Mouse (Mus musculus) G1E (cell line): ENCODE results near the gene 1700042G07Rik. TPM values are rescaled to one million over a fixed set of nuclear protein-coding genes. Genes with fewer than 3 reads are reported as not detected.
A peak's percentile ranks its signal among the peaks of the same experiment; 100 is the strongest.

Source experiments
- ATAC-seq: 2 replicates; pipeline ENCODE4 v1.8.0; 2016; ENCODE audit warnings: mild to moderate bottlenecking; ENCODE audit not compliant: insufficient number of reproducible peaks, poor library complexity, low FRiP score, severe bottlenecking; ENCODE audit errors: extremely low read depth
- DNase-seq: peaks from one replicate; pipeline ENCODE4 v3.0.0; 2012; ENCODE audit warnings: low spot score
- H3K27me3 ChIP-seq: 2 replicates; pipeline ENCODE4 v1.6.1; 2012; ENCODE audit warnings: mild to moderate bottlenecking, low read length, inconsistent platforms; ENCODE audit not compliant: insufficient read depth
- H3K36me3 ChIP-seq: replicated peaks from 2 replicates; pipeline ENCODE3; 2012; ENCODE audit warnings: mild to moderate bottlenecking, inconsistent platforms
- H3K4me1 ChIP-seq: 2 replicates; pipeline ENCODE4 v1.6.1; 2012; ENCODE audit warnings: low read depth, low read length, inconsistent platforms, mixed read lengths; ENCODE audit not compliant: insufficient read depth
- H3K4me3 ChIP-seq: 2 replicates; pipeline ENCODE4 v1.5.1; 2012; ENCODE audit warnings: low read depth, mild to moderate bottlenecking, inconsistent platforms, low read length, moderate library complexity, mixed read lengths
- H3K9me3 ChIP-seq: replicated peaks from 2 replicates; pipeline ENCODE4 v1.6.1; 2012; ENCODE audit warnings: inconsistent platforms
- CTCF ChIP-seq: IDR thresholded peaks from 2 replicates; pipeline ENCODE4 v1.5.1; 2012; ENCODE audit warnings: low read depth, low read length, inconsistent platforms, mixed read lengths
- GATA1 ChIP-seq: IDR thresholded peaks from 2 replicates; pipeline ENCODE4 v1.6.1; 2012; ENCODE audit warnings: borderline replicate concordance, low read length, inconsistent platforms, mixed read lengths
- GATA2 ChIP-seq: IDR thresholded peaks from 2 replicates; pipeline ENCODE4 v1.6.1; 2012; ENCODE audit warnings: low read depth, low read length, inconsistent platforms, borderline replicate concordance
- POLR2AphosphoS5 ChIP-seq: IDR thresholded peaks from 2 replicates; pipeline ENCODE4 v1.6.1; 2012; ENCODE audit warnings: low read depth, low read length, inconsistent platforms; ENCODE audit not compliant: insufficient replicate concordance
- TAL1 ChIP-seq: conservative IDR thresholded peaks from 2 replicates; pipeline ENCODE4 v1.6.1; 2012; ENCODE audit warnings: low read depth, low read length, inconsistent platforms, mixed read lengths
- polyA plus RNA-seq: library from polyadenylated mRNA; stranded (reverse); fragments of >175 nt; gene quantifications from 2 replicates; pipeline ENCODE4 v1.2.3, GENCODE M21; 2012
- total RNA-seq, 2 experiments: library from RNA; stranded (forward) in 1 of 2; stranded (reverse) in 1 of 2; fragments of 200-1000 nt in 1 of 2; fragments of >200 nt in 1 of 2; fragmentation: Nextera tagmentation in 1 of 2; gene quantifications; 2 replicates each; pipeline ENCODE4 v1.2.3; 2014 to 2017

1700042G07Rik gene
- total and polyA plus RNA-seq, 3 experiments = not detected

- TF ChIP-seq CTCF = no peak
- no peak for TF ChIP-seq POLR2AphosphoS5
- no peak for TF ChIP-seq GATA1
- no peak for TF ChIP-seq GATA2
- no peak for TF ChIP-seq TAL1
- Histone ChIP-seq H3K4me1 (peaks cover 36% of the 10 kb centered on the region), H3K9me3 (peaks cover 5% of the 10 kb centered on the region), H3K27me3 (peaks cover 3% of the 10 kb centered on the region), H3K4me3 (peak overlapping the region; percentile 85), H3K36me3 (peaks cover 36% of the 10 kb centered on the region)
- ATAC-seq (no peak; the same call in 1 of the 2 replicates), DNase-seq (no peak)
These were observed 23.4 kb upstream of the 1700042G07Rik start for GRCm38 (mm10) chr4:116149812-116150155.

- no peaks in the 10 kb centered on the region for H3K27me3 ChIP-seq
- TF ChIP-seq POLR2AphosphoS5 = no peak
- no peak for TF ChIP-seq TAL1
- TF ChIP-seq CTCF = no peak
- no peak for TF ChIP-seq GATA2
- TF ChIP-seq GATA1 = no peak
- H3K9me3 ChIP-seq = peaks cover 5% of the 10 kb centered on the region
- peaks cover 41% of the 10 kb centered on the region for H3K36me3 ChIP-seq
- DNase-seq (peak; percentile 89), ATAC-seq (no peak)
- peak overlapping the region; percentile 85 for H3K4me3 ChIP-seq
- peaks cover 33% of the 10 kb centered on the region for H3K4me1 ChIP-seq
These were observed 22.9 kb upstream of the 1700042G07Rik start for GRCm38 (mm10) chr4:116150156-116150861.

GRCm38 (mm10) chr4:116150862-116151221 lies 22.3 kb upstream of the 1700042G07Rik start:
- peaks cover 5% of the 10 kb centered on the region for H3K9me3 ChIP-seq
- peaks cover 33% of the 10 kb centered on the region for H3K4me1 ChIP-seq
- ATAC-seq = no peak
- H3K4me3 ChIP-seq = peak overlapping the region; percentile 85
- H3K36me3 ChIP-seq = peaks cover 46% of the 10 kb centered on the region
- no peak for DNase-seq
- TF ChIP-seq POLR2AphosphoS5 (no peak), GATA1 (no peak), GATA2 (no peak), CTCF (no peak), TAL1 (no peak)
- no peaks in the 10 kb centered on the region for H3K27me3 ChIP-seq

DNA sequence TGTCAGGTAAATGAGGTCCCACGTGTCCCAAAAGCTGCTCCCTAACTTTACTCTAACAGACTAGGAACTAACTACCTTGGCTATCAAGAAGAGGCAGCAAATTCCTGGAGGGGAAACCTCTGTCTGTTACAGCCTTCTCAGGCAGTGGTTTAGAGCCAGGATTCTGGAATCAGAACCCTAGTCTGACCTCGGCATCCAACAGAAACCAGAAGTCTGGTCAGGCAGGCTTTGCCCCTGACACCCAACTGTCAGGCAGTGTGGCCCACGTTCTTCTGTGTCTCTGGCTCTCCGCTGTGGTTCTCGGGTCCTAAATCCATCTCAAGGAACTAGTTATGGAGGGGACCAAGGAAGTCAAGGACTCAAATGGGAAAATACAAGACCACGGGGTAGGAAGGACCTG lies 21.9 kb upstream of the 1700042G07Rik start, which contains the start of gene Lurap1:
Gene Lurap1 (minus strand): TSS at position 101 of the 400 bp plus-strand sequence.
- Histone ChIP-seq H3K36me3 (peaks cover 50% of the 10 kb centered on the region), H3K27me3 (no peaks in the 10 kb centered on the region), H3K4me3 (peak within 1 kb of the TSS; percentile 85), H3K9me3 (peaks cover 5% of the 10 kb centered on the region), H3K4me1 (peaks cover 33% of the 10 kb centered on the region)
- TF ChIP-seq POLR2AphosphoS5 (no peak), GATA1 (no peak)
- ATAC-seq (no peak), DNase-seq (no peak)

DNA sequence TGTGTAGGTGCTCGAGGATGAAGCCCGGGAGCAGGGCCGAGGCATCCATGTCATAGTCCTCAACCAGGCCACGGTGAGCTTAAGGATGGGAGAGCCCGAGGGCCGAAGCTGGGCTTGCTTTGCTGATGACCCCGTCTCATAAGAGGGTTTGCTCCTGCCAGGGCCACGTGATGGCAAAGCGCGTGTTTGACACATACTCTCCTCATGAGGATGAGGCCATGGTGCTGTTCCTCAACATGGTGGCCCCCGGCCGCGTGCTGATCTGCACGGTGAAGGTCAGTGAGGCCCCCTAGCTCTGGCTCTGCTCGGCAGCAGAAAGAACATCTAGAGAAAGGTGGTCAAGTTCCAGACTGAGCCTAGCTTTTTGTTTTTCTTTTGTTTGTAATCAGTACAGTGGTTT lies 20.5 kb upstream of the 1700042G07Rik start:
- Histone ChIP-seq H3K4me1 (peaks cover 33% of the 10 kb centered on the region), H3K36me3 (peaks cover 63% of the 10 kb centered on the region), H3K4me3 (no peak overlapping the region), H3K27me3 (no peaks in the 10 kb centered on the region), H3K9me3 (no peaks in the 10 kb centered on the region)
- TF ChIP-seq POLR2AphosphoS5 = no peak
- TF ChIP-seq GATA2 = no peak
- no peak for TF ChIP-seq GATA1
- TF ChIP-seq TAL1 = no peak
- TF ChIP-seq CTCF = no peak
- no peak for DNase-seq
- no peak for ATAC-seq

GRCm38 (mm10) chr4:116157882-116158281 lies 15.3 kb upstream of the 1700042G07Rik start:
- no peaks in the 10 kb centered on the region for H3K9me3 ChIP-seq
- ATAC-seq (no peak), DNase-seq (no peak)
- no peak overlapping the region for H3K4me3 ChIP-seq
- no peaks in the 10 kb centered on the region for H3K27me3 ChIP-seq
- TF ChIP-seq GATA2 (no peak), GATA1 (no peak), TAL1 (no peak), CTCF (no peak), POLR2AphosphoS5 (no peak)
- peaks cover 7% of the 10 kb centered on the region for H3K4me1 ChIP-seq
- peaks cover 84% of the 10 kb centered on the region for H3K36me3 ChIP-seq
